Comparison of ENCODE assay signal across 8 mouse cellular contexts in the genomic region with DNA sequence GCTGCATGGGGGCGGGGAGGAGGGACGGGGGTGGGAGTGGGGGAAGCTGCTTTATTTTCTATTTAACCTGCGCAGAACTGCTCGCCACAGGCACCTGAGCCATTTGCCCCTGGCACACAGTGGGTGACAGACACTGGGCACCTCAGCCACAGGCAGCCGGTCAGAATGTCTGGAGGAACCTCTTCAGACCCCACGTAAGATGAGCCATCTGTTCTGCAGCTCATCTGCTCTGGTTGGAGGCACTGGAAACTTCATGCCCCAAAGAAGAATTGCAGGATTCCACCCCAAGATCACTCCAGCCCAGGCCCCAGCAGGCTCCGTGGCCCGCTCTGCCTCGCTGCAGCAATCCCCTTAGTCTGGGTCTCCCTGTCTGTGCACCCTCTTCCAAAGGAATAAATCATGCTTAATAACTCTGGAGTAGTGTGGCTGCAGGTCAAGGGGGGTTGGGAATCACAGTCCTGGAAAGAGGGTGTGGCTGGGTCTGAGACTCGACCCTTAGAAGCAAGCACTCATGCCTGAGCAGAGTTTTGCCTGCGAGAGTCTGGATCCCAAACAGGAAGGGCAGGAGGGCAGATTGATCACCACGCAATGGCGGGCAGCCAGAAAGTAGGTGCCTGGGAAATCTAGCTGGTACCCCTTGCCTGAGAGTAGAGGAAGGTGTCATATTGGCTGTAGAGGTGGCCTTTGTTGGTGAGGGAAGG. TPM values are rescaled to one million over a fixed set of nuclear protein-coding genes. Genes with fewer than 3 reads are reported as not detected.
DNase-seq lines count a peak whose midpoint lies in the region; ATAC-seq and TF ChIP-seq lines count a peak whose summit lies in the region.

No protein-coding gene starts in this region.

- TF ChIP-seq CTCF in embryonic fibroblast, embryonic 13.5 days (IDR thresholded peaks at IDR 0.05; ENCODE audit: borderline replicate concordance, insufficient read depth, low read length): no peak

- peak overlapping the region; percentile 31 for H3K4me3 ChIP-seq in lung, embryonic 15.5 days
- H3K4me3 ChIP-seq in embryonic fibroblast, embryonic 13.5 days (ENCODE audit: insufficient read depth, low read length): no peak overlapping the region
- H3K4me3 ChIP-seq in neural tube, embryonic 13.5 days: peak overlapping the region; percentile 28; the same call in 1 of the 2 replicates

- no peaks in the 10 kb centered on the region for H3K9me3 ChIP-seq in lung, embryonic 15.5 days
- H3K9me3 ChIP-seq in neural tube, embryonic 13.5 days: no peaks in the 10 kb centered on the region

- H3K4me1 ChIP-seq in lung, embryonic 15.5 days: peaks cover 49% of the 10 kb centered on the region
- H3K4me1 ChIP-seq in embryonic fibroblast, embryonic 13.5 days (ENCODE audit: control insufficient read depth, insufficient read depth, low read length): peaks cover 6% of the 10 kb centered on the region; the same call in 1 of the 2 replicates
- peaks cover 27% of the 10 kb centered on the region for H3K4me1 ChIP-seq in neural tube, embryonic 13.5 days (replicated peaks)

- 10% methylated on average over 13 of the region's 13 CpGs for WGBS in lung, embryonic 15.5 days
- 28% methylated on average over 13 of the region's 13 CpGs for WGBS in neural tube, embryonic 13.5 days

- 0 out of 2 replicates have a peak, but pooled peaks cover 3% of the 10 kb centered on the region for H3K36me3 ChIP-seq in lung, embryonic 15.5 days
- no peaks in the 10 kb centered on the region for H3K36me3 ChIP-seq in neural tube, embryonic 13.5 days

- ATAC-seq in lung, embryonic 15.5 days (ENCODE audit: borderline replicate concordance, extremely low read depth, low FRiP score, low TSS enrichment): peak; percentile 2; the same call in 1 of the 2 replicates
- ATAC-seq in neural tube, embryonic 13.5 days (ENCODE audit: low read depth): peak; percentile 4; the same call in 1 of the 2 replicates

- DNase-seq in lung, postnatal 36 days: no peak
- peak; percentile 48 for DNase-seq in kidney, postnatal 14 days
- no peak for DNase-seq in urinary bladder, postnatal 10 days (ENCODE audit: low spot score)
- DNase-seq in left cerebral cortex, postnatal 10 days (ENCODE audit: extremely low spot score in 1 of 2, low spot score in 2 of 2): no peak
- no peak for DNase-seq in frontal cortex, postnatal 10 days (ENCODE audit: low spot score in 2 of 2)

- peak overlapping the region; percentile 86 for H3K27ac ChIP-seq in lung, embryonic 15.5 days
- H3K27ac ChIP-seq in embryonic fibroblast, embryonic 13.5 days (ENCODE audit: insufficient read depth, low read length): peak overlapping the region; percentile 39
- peak overlapping the region; percentile 90 for H3K27ac ChIP-seq in neural tube, embryonic 13.5 days (replicated peaks)

- H3K27me3 ChIP-seq in lung, embryonic 15.5 days: no peaks in the 10 kb centered on the region
- no peaks in the 10 kb centered on the region for H3K27me3 ChIP-seq in neural tube, embryonic 13.5 days

- peak overlapping the region; percentile 56 for H3K4me2 ChIP-seq in lung, embryonic 15.5 days
- peak overlapping the region; percentile 55 for H3K4me2 ChIP-seq in neural tube, embryonic 13.5 days

- peak overlapping the region; percentile 35 for H3K9ac ChIP-seq in lung, embryonic 15.5 days
- peak overlapping the region; percentile 69 for H3K9ac ChIP-seq in neural tube, embryonic 13.5 days

- TF ChIP-seq POLR2A in embryonic fibroblast, embryonic 13.5 days (IDR thresholded peaks at IDR 0.05; ENCODE audit: low read depth, low read length): no peak

- intact Hi-C loops in left cerebral cortex, postnatal 10 days (cut with DNase I): no loop called here

RNA-seq across cellular contexts. Expression of a gene that starts 4.0 kb away (rescaled TPM):
- polyA plus RNA-seq in lung, embryonic 15.5 days (2015; fragmentation: Nextera tagmentation; extraction: Ambion mirVana): 170 and 177 TPM in 2 replicates
- 373 and 394 TPM in 2 replicates for polyA plus RNA-seq in embryonic fibroblast, embryonic 13.5 days (2011; ENCODE audit: insufficient read length, low read depth, missing spikeins)
- polyA plus RNA-seq in neural tube, embryonic 13.5 days (2015; fragmentation: Nextera tagmentation; extraction: Ambion mirVana): 47.4 and 51.6 TPM in 2 replicates
- 1 to 10 TPM; 4.6 to 6.7 TPM for total RNA-seq in left cerebral cortex, postnatal 10 days (2021)

RNA-seq across cellular contexts. Expression of a gene that starts 6.7 kb away (rescaled TPM):
- 6.1 and 6.4 TPM in 2 replicates for polyA plus RNA-seq in lung, embryonic 15.5 days (2015; fragmentation: Nextera tagmentation; extraction: Ambion mirVana)
- 0.73 and 1.1 TPM in 2 replicates for polyA plus RNA-seq in embryonic fibroblast, embryonic 13.5 days (2011; ENCODE audit: insufficient read length, low read depth, missing spikeins)
- polyA plus RNA-seq in neural tube, embryonic 13.5 days (2015; fragmentation: Nextera tagmentation; extraction: Ambion mirVana): 3.4 and 3.8 TPM in 2 replicates
- total RNA-seq in left cerebral cortex, postnatal 10 days (2021): 1 to 10 TPM; 1.4 to 1.5 TPM

RNA-seq across cellular contexts. Expression of a gene that starts 20.4 kb away (rescaled TPM):
- 5.5 and 5.6 TPM in 2 replicates for polyA plus RNA-seq in lung, embryonic 15.5 days (2015; fragmentation: Nextera tagmentation; extraction: Ambion mirVana)
- 18.0 and 21.2 TPM in 2 replicates for polyA plus RNA-seq in embryonic fibroblast, embryonic 13.5 days (2011; ENCODE audit: insufficient read length, low read depth, missing spikeins)
- polyA plus RNA-seq in neural tube, embryonic 13.5 days (2015; fragmentation: Nextera tagmentation; extraction: Ambion mirVana): 4.7 and 5.1 TPM in 2 replicates
- 10 to 100 TPM; 17.9 to 22.8 TPM for total RNA-seq in left cerebral cortex, postnatal 10 days (2021)

RNA-seq across cellular contexts. Expression of a gene that starts 20.6 kb away (rescaled TPM):
- 1.1 and 1.2 TPM in 2 replicates for polyA plus RNA-seq in lung, embryonic 15.5 days (2015; fragmentation: Nextera tagmentation; extraction: Ambion mirVana)
- polyA plus RNA-seq in embryonic fibroblast, embryonic 13.5 days (2011; ENCODE audit: insufficient read length, low read depth, missing spikeins): not detected in 2 replicates
- not detected in 2 replicates for polyA plus RNA-seq in neural tube, embryonic 13.5 days (2015; fragmentation: Nextera tagmentation; extraction: Ambion mirVana)
- total RNA-seq in left cerebral cortex, postnatal 10 days (2021): not detected

RNA-seq across cellular contexts. Expression of a gene that starts 39.0 kb away (rescaled TPM):
- polyA plus RNA-seq in lung, embryonic 15.5 days (2015; fragmentation: Nextera tagmentation; extraction: Ambion mirVana): 0.50 and 0.57 TPM in 2 replicates
- polyA plus RNA-seq in embryonic fibroblast, embryonic 13.5 days (2011; ENCODE audit: insufficient read length, low read depth, missing spikeins): 1.8 and 2.1 TPM in 2 replicates
- polyA plus RNA-seq in neural tube, embryonic 13.5 days (2015; fragmentation: Nextera tagmentation; extraction: Ambion mirVana): 1.6 and 2.1 TPM in 2 replicates
- 10 to 100 TPM; 35.6 to 36.4 TPM for total RNA-seq in left cerebral cortex, postnatal 10 days (2021)

Comparison
In these comparisons a context has a peak if more than half of its experiments do, and no peak if none do; other contexts are left out.
1. H3K27ac ChIP-seq: peak in every context shown above with its lines; median percentile 90 in neural tube, embryonic 13.5 days; 86 in lung, embryonic 15.5 days; 39 in embryonic fibroblast, embryonic 13.5 days.